Mouse (Mus musculus): ENCODE results near the gene Slc25a15. TPM values are rescaled to one million over a fixed set of nuclear protein-coding genes. Genes with fewer than 3 reads are reported as not detected.

Slc25a15 gene
- total and polyA plus RNA-seq, 3 experiments = 3.9 to 13.4 (median 12.7) TPM

- TF ChIP-seq CTCF (IDR thresholded peaks at IDR 0.05) = no peak
- TF ChIP-seq POLR2A (IDR thresholded peaks at IDR 0.05; ENCODE audit: insufficient read depth, low read depth, low read length) = no peak
- no peak for TF ChIP-seq EP300 (IDR thresholded peaks at IDR 0.05; ENCODE audit: insufficient read depth, low read depth, low read length)
- Histone ChIP-seq H3K4me3 (no peak overlapping the region), H3K79me2 (replicated peaks; ENCODE audit: control insufficient read depth, insufficient read depth, low read length) (no peaks in the 10 kb centered on the region), H3K27me3 (ENCODE audit: control insufficient read depth, insufficient read depth, low read length) (no peaks in the 10 kb centered on the region), H3K36me3 (ENCODE audit: control insufficient read depth, insufficient read depth, low read length) (no peaks in the 10 kb centered on the region), H3K9ac (ENCODE audit: low read depth, low read length) (no peak overlapping the region), H3K4me1 (ENCODE audit: control insufficient read depth, insufficient read depth, low read length) (no peaks in the 10 kb centered on the region), H3K27ac (no peak overlapping the region)
- 88% methylated on average over 8 of the region's 8 CpGs for WGBS
- DNase-seq = no peak
- intact Hi-C loops (cut with DNase I) = no loop called here
These were observed 7.5 kb downstream of the Slc25a15 start for GRCm38 (mm10) chr8:22390766-22391463.

GRCm38 (mm10) chr8:22389874-22390273 lies 8.5 kb downstream of the Slc25a15 start:
- Histone ChIP-seq H3K36me3 (ENCODE audit: control insufficient read depth, insufficient read depth, low read length) (no peaks in the 10 kb centered on the region), H3K4me3 (no peak overlapping the region), H3K79me2 (replicated peaks; ENCODE audit: control insufficient read depth, insufficient read depth, low read length) (no peaks in the 10 kb centered on the region), H3K27ac (no peak overlapping the region), H3K4me1 (ENCODE audit: control insufficient read depth, insufficient read depth, low read length) (no peaks in the 10 kb centered on the region), H3K27me3 (ENCODE audit: control insufficient read depth, insufficient read depth, low read length) (no peaks in the 10 kb centered on the region), H3K9ac (ENCODE audit: low read depth, low read length) (no peak overlapping the region)
- 83% methylated on average over 10 of the region's 10 CpGs for WGBS
- DNase-seq = no peak
- intact Hi-C loops (cut with DNase I) = no loop called here
- TF ChIP-seq CTCF (IDR thresholded peaks at IDR 0.05) = no peak
- TF ChIP-seq EP300 (IDR thresholded peaks at IDR 0.05; ENCODE audit: insufficient read depth, low read depth, low read length) = no peak
- TF ChIP-seq POLR2A (IDR thresholded peaks at IDR 0.05; ENCODE audit: insufficient read depth, low read depth, low read length) = no peak

- no peaks in the 10 kb centered on the region for H3K27me3 ChIP-seq (ENCODE audit: control insufficient read depth, insufficient read depth, low read length)
- TF ChIP-seq POLR2A (IDR thresholded peaks at IDR 0.05; ENCODE audit: insufficient read depth, low read depth, low read length) (no peak), CTCF (IDR thresholded peaks at IDR 0.05) (no peak), EP300 (IDR thresholded peaks at IDR 0.05; ENCODE audit: insufficient read depth, low read depth, low read length) (no peak)
- 94% methylated on average over 6 of the region's 6 CpGs for WGBS
- no peaks in the 10 kb centered on the region for H3K79me2 ChIP-seq (replicated peaks; ENCODE audit: control insufficient read depth, insufficient read depth, low read length)
- intact Hi-C loops (cut with DNase I) = no loop called here
- DNase-seq = no peak
- H3K36me3 ChIP-seq (ENCODE audit: control insufficient read depth, insufficient read depth, low read length) = no peaks in the 10 kb centered on the region
- no peaks in the 10 kb centered on the region for H3K4me1 ChIP-seq (ENCODE audit: control insufficient read depth, insufficient read depth, low read length)
- no peak overlapping the region for H3K27ac ChIP-seq
- H3K4me3 ChIP-seq = no peak overlapping the region
- no peak overlapping the region for H3K9ac ChIP-seq (ENCODE audit: low read depth, low read length)
These were observed 13.2 kb downstream of the Slc25a15 start for GRCm38 (mm10) chr8:22385158-22385557.

GRCm38 (mm10) chr8:22382824-22383595 lies 15.4 kb downstream of the Slc25a15 start:
- TF ChIP-seq CTCF (IDR thresholded peaks at IDR 0.05) (peak; percentile 23; the same call in 1 of the 2 replicates), POLR2A (IDR thresholded peaks at IDR 0.05; ENCODE audit: insufficient read depth, low read depth, low read length) (no peak), EP300 (IDR thresholded peaks at IDR 0.05; ENCODE audit: insufficient read depth, low read depth, low read length) (no peak)
- DNase-seq = no peak
- 79% methylated on average over 19 of the region's 19 CpGs for WGBS
- Histone ChIP-seq H3K4me3 (no peak overlapping the region), H3K79me2 (replicated peaks; ENCODE audit: control insufficient read depth, insufficient read depth, low read length) (no peaks in the 10 kb centered on the region), H3K36me3 (ENCODE audit: control insufficient read depth, insufficient read depth, low read length) (no peaks in the 10 kb centered on the region), H3K4me1 (ENCODE audit: control insufficient read depth, insufficient read depth, low read length) (no peaks in the 10 kb centered on the region), H3K9ac (ENCODE audit: low read depth, low read length) (no peak overlapping the region), H3K27ac (no peak overlapping the region), H3K27me3 (ENCODE audit: control insufficient read depth, insufficient read depth, low read length) (no peaks in the 10 kb centered on the region)
- intact Hi-C loops (cut with DNase I) = no loop called here

GRCm38 (mm10) chr8:22380934-22381333 lies 17.5 kb downstream of the Slc25a15 start:
- Histone ChIP-seq H3K79me2 (replicated peaks; ENCODE audit: control insufficient read depth, insufficient read depth, low read length) (no peaks in the 10 kb centered on the region), H3K4me3 (no peak overlapping the region), H3K27me3 (ENCODE audit: control insufficient read depth, insufficient read depth, low read length) (no peaks in the 10 kb centered on the region), H3K27ac (no peak overlapping the region), H3K4me1 (ENCODE audit: control insufficient read depth, insufficient read depth, low read length) (no peaks in the 10 kb centered on the region), H3K9ac (ENCODE audit: low read depth, low read length) (no peak overlapping the region), H3K36me3 (ENCODE audit: control insufficient read depth, insufficient read depth, low read length) (no peaks in the 10 kb centered on the region)
- no peak for DNase-seq
- no peak for TF ChIP-seq POLR2A (IDR thresholded peaks at IDR 0.05; ENCODE audit: insufficient read depth, low read depth, low read length)
- no peak for TF ChIP-seq CTCF (IDR thresholded peaks at IDR 0.05)
- TF ChIP-seq EP300 (IDR thresholded peaks at IDR 0.05; ENCODE audit: insufficient read depth, low read depth, low read length) = no peak
- WGBS = 85% methylated on average over 11 of the region's 11 CpGs
- intact Hi-C loops (cut with DNase I) = no loop called here

GRCm38 (mm10) chr8:22376903-22377302 lies 21.5 kb downstream of the Slc25a15 start:
- H3K36me3 ChIP-seq (ENCODE audit: control insufficient read depth, insufficient read depth, low read length) = no peaks in the 10 kb centered on the region
- no peaks in the 10 kb centered on the region for H3K27me3 ChIP-seq (ENCODE audit: control insufficient read depth, insufficient read depth, low read length)
- H3K4me1 ChIP-seq (ENCODE audit: control insufficient read depth, insufficient read depth, low read length) = no peaks in the 10 kb centered on the region
- H3K79me2 ChIP-seq (replicated peaks; ENCODE audit: control insufficient read depth, insufficient read depth, low read length) = no peaks in the 10 kb centered on the region
- peak; percentile 53 to 64 for DNase-seq
- TF ChIP-seq CTCF (IDR thresholded peaks at IDR 0.05) = peak; percentile 90
- TF ChIP-seq POLR2A (IDR thresholded peaks at IDR 0.05; ENCODE audit: insufficient read depth, low read depth, low read length) = no peak
- 42% methylated on average over 5 of the region's 5 CpGs for WGBS
- no peak overlapping the region for H3K27ac ChIP-seq
- intact Hi-C loops (cut with DNase I) = loop anchor here (1.0 to 10.0 kb wide), 2 partner anchors 185 to 382 kb away; partner anchors contain the start of gene Vps36
- H3K4me3 ChIP-seq = no peak overlapping the region
- no peak overlapping the region for H3K9ac ChIP-seq (ENCODE audit: low read depth, low read length)

All from heart, adult 2 months (tissue).